Mouse (Mus musculus) urinary bladder, postnatal 25 days (tissue): Measurements from ENCODE around the gene Gatb.
A peak's percentile ranks its signal among the peaks of the same experiment; 100 is the strongest.
"Not testable (repeated sequence)": the region's sequence is repeated elsewhere in the genome, so short reads cannot be mapped to it uniquely, and the experiment has no call there.

Experiments
- DNase-seq: peaks from one replicate; pipeline ENCODE4 v3.0.0; 2022; ENCODE audit warnings: low spot score

Gatb gene

DNA sequence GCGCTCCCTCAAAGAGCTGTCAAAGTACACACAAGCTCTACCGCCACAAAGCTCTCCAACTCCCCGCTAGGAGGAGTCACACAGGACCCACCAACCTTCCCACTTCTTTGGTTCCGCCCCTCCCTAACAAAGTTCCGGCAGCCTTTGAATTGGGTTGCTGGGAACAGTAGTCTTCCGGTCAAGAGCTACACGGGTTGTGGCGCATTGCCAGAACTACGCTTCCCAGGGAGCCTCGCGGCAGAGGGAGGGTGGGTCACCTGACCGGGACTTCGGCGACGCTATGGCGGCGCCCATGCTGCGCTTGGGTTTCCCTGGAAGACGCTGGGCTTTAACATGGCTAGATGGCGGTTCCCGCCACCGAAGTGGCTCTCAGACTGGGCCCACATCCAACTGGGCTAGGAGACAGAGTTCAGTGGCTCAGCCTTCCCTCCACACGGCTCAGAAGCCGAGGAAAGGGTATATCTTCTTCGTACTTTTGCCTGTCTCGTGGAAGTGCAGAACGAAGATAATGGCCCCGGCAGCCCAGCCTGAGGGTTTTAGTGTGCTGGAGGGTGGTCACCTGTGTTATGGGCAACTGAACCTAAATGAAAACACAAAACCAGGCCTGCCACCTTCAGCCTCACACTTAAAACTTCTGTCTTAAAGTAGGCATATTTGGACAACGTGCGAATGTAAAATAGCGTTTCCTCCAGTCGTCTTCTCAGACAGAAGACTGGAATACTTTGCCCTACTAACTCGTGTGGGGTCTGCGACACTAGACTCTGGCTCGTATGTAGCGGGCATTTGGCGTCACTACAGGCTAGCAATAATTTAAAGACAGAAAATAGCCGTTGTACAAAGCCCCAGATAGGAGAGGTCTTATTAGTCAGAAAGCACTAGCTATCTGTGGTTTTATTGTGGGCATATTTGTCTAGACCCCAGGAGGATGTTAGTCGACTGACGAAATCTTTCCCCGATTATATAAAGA, at the start of gene Gatb:
Gene Gatb, plus strand, starts transcription at position 256 of the 967 bp plus-strand sequence.
- DNase-seq: peak; percentile 98

DNA sequence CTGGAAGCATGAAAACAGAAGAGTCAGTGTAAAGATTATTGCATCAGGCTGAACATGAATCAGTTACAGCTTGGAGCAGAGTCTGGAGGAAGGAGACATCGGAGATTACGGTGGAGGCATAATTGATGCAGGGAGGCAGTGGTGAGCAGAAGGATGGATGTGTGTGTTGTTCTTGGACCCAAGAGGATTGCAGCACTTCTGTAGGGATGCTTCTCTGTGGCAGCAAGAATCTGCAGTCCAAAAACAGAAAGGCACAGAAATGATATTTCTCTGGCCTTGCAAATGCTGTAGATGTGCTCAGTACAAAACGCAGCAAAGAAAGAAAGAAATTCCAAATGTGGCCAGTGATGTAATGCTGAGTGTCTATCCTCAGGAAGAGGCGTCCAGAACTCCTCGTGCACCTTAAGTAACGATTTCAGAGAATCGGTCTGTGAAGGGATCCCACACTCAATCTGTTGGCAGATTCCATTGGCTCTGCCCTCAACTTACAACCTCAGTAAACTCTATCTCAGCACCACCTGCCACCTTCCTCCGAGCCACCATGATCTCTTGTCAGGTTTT, 43.2 kb upstream of the Gatb start:
- DNase-seq: no peak

DNA sequence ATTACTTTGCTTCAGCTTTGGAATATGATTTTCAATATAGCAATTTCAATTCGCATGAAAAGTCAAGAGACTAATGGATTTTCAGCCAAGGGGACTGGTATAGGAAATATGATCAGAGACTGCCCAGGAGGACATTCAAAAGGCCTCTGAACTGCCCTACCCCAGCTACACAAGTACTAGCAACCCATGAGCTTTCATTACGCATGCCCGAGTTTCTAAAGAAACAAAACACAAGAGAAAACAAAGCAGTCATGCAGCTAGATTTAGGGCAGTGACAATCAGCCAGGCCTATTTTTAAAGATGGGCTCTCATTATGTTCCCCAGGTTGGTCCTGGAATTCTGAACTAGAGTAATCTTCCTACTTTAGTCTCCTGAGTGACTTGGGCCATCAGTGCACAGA, 41.5 kb upstream of the Gatb start:
- DNase-seq: no peak

DNA sequence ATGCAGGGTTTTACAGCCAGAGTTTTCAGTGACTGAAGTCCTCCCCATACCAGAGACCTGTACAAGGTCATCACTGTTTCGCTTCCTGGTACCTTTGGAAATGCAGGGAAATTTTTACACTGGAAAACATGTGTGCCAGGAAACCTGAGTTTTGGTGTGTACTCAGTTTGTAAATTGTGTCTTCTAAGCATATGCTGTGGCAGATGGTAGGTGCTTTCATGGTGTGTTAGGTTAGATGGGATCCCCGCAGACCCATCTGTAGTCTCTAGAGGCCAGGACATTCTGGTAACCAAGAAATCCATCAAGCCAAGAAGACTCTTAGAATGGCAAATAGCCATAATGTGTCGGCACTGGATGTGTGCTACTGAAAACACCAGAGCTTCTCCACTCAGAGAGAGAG, 38.9 kb upstream of the Gatb start:
- no peak for DNase-seq

DNA sequence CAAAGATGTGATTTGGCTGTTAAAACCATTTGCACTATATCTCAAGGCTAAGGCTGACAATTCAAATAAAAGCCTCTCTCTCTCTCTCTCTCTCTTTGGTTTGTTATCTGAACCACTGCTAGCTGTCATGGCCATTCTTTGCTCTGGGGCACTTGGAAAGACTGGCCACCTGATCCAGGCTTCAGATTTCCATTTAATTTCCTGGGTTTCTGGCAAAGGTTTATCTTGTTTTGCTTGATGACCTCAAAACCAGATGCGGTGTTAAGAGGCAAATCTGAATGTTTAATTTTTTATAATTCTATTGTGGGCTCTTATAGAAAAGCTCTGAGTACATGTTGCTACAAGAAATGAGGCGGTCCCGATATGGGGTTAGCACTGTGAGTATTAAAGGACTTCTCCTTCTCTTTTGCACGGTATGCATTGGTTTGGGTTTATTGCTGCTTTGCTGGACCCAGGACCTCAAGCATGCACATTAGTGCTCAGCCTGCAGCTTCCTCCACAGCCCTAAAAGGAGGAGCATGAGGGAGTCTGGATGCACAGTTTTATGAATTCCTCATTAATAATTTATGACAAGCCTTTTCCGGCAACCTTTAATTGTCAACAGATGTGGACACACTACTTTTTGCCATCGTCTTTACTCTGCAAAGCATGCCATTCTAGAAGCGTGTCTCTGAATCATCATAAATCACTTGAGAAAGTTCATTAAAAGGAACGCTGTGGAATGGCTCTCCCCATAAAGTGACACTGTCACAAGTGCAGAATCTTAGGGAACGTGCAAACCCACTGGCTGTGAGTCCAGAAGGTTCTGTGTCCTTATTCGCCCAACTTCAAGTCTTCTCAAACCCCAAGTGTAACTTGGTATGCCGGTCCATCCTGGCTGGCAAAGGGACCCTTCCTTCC, 38.0 kb upstream of the Gatb start:
- DNase-seq: no peak

DNA sequence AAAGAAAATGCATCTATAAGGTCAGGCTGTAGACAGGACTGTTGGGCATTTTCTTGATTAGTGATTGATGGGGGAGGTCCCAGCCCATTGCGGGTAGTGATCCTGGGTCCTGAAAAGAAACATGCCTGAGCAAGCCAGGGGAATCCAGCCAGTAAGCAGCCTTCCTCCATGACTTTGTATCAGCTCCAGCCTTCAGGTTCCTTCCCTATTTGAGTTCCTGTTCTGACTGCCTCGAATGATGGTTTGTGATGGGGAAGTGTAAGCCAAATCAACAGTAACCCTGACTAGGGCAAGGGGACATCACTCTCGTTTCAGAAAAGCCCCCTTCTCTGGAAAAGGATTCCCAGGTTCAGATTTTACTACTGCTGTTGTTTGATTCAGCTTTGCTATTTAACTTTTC, 31.2 kb upstream of the Gatb start:
- DNase-seq: no peak

DNA sequence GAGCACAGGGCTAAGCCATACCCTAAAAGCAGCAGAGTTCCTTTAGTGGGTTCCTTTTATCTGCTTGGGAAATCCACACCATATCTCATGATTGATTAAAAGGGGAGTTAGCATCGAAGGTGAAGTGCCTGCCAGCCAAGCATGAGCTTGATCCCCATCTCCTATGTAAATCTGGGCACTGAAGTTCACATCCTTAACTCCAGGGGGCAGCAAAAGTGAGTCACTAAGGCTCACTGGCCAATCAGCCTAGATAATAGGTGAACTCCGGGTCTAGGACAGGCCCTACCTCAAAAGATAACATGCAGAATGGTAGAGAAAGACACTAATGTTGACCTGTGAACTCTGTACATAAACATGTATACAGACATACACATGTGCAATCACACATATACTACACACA, 30.3 kb upstream of the Gatb start:
- no peak for DNase-seq

DNA sequence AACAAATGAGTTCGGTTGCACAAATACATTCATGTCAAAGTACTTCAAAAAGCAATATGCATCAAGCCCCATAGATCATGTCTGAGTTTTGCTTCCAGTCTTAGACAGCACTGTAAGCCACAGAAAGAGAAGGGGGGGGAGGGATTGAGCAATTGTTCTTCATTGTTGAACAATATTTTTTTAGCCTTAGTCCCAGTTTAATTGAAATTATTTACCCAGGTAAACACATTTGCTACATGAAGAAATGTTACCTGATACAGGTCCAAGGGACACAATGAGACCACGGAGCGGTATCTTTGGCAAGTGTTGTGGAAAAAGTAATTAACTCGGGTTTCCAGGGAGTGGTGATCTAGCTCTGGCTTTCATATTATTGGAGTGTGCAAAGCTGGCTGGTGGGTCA, 23.6 kb upstream of the Gatb start:
- DNase-seq: no peak

DNA sequence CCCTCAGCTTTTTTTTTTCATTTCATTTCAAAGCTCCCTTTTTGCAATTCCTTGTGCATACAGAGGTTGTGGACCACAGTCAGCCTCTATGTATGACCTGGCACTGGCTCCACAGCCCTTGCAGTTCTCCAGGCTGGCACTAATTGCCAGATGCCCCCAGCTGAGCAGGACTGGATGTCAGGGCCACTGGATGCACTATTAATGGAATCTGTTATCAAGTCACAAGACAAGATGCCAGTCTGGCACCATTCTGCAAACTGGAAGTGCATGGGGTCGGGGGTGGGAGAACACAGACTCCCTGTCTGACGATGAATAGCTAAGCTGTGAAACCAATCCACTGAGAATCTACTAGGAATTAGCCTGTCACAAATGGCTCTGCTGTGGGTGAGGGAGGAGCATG, 22.6 kb upstream of the Gatb start:
- no peak for DNase-seq

DNA sequence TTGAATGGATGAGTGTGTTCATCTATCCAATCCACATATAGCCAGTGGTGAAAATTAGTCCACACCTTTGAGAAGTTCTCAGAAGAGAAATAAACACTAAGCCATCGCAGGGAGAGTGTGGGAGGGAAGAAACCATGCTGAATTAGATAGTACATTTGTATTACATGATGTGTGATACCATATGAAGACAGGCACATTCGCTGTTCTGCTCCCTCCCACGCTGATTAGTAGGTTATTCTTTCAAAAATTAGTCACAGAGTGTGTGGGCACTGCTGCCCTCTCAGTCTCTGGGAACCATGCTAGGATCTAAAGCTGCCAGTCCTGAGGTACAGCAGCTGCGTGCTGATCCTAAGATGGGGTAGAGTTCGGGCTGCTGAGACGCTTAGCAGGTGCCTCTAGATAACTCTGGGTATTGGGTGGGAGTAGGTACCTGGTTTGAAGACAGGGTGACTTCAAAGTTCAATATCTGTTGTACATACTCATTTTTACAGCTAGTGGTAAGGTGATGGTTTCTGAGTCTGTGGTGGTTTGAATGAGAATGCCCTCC, 20.1 kb upstream of the Gatb start:
- no peak for DNase-seq

DNA sequence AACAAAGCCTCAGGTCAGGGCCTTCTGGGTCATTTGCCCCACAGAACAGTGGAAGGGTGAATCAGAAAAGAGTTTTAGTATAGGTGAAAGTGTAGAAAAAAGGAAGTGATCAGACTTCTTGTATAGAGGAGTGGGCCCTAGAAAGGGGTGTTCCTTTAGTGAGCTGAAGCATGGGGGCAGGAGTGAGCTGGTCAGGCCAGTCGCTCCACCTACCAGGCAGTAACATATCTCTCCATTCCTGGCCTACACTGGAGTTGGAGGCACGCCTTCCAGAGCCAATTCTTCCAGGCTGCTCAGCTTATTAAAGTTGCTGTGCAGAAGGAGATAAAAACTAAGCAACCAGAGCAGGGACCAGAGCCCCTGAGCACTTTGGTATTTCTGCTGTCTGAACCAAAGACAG, 9.3 kb upstream of the Gatb start:
- no peak for DNase-seq

DNA sequence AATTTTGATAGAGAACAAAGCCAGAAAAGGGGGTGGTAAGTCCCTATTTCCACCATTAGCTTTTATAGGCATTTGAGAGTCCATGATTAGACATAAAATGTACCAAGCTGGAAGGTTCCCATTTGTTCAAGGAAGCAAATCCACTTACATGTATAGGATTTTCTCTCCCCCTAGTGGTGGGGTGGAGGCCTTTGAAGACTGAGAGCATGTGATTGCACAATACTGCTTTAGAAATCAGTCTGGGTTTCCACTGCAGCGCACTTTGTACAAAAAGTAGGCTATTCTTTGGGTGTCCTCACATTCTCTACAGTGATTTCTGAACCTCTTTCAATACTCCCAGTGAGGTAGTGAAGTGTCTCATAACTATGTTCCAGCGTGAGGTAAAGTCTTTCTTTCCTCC, 2.6 kb upstream of the Gatb start:
- DNase-seq: peak; percentile 45

DNA sequence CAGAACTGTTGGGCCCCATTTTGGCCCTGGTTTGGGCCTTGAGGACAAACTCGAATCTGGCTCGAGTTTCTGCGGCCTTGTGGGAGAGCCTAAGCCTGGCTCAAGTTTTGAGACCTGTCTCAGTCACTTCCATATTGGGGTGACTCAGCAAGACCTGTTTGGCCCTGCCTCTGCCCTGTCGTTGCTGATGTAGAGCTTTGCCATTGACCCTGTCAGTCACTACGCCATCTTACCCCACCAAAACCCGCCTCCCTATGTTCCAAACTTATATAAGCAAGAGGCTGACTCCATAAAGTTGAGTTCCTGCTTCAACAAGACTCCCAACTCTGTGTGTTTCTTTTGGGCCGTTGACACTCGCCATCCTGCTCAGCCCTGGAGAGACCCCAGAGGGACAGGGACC, 1.4 kb upstream of the Gatb start:
- DNase-seq: not testable (repeated sequence)

DNA sequence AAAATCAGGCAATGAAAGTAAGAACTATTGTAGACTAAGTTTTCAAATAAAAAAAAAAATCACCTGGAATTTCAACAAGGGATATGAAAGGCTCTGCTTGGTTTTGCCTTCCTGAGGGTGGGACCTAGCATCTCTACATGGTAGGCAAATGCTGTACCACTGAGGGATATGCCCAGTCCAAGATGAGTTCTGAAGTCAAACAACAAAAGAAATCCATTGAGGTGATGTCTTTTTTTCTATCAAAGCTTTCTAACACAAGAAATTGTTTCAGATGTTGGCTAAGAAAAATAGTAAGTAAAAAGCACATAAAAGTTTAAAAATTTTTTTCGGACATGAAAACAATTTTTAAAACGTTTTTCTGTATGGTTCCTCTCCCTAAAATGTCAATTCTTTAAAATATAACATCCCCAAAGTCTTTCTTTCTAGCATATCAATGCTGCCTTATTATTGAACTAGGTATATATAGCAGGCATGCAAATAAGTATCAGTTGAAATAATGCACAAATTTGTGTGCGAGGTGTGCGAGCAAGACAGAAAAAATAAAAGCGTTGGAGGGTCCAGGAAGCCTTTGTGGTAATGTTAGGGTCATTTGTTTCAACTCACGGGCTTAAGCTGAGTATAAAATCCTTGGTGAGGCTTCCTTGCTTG, 579 bp upstream of the Gatb start:
- DNase-seq: no peak

DNA sequence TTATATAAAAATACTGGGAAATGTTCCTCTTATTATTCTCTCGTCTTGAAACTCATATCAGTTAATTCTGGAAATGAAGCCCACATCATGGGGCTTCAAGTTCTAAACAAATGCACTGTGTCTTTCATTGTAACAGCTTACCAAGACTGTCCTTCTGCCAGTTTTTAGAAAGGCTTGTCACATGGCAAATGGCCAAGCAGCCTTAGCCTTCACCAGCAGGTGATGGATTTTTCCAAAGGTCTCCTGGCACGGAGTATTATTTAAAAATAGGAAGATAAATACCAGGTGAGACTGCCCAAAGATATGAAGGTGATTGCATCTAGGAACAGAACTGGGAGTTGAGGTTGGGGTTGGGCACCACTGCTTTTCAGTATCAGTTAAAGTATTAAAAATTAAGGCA, 8.8 kb downstream of the Gatb start:
- no peak for DNase-seq

DNA sequence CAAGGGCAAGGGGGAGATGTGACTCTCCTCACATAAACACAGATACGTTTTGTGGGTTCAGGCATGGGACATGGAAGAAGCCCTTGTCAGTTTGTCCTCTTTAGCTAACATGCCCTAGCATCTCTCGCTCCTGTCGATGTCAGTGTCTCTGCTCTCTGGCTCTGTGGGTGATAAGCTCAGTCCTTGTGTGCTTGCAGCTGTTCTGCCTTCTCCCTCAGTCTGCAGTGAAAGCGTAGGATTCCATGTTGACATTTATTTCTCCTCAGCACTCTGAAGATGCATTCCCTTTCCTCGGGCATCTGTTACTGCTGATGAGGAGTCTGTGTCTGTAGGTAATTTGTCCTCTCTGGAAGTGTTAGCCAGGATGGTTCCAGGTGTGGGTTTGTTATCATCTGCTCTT, 9.3 kb downstream of the Gatb start:
- no peak for DNase-seq

DNA sequence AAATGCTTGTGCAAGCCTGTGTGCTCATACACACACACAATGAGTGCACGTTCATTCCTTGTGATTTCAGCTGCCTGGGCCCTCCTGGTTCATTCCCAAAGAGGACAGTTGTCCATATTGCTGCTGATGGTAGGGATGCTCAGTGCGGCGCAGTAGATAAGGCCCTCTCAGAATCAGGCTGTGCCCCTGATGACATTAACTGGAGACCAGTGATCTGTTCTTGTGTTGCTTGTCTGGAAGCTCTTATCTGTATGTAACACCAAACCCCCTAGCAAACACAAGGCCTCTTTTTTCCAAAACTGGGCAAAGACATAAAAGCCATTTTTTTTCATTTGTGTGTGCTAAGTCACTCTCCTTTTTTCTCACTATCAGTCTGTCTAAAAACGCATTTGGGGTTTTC, 11.0 kb downstream of the Gatb start:
- no peak for DNase-seq

DNA sequence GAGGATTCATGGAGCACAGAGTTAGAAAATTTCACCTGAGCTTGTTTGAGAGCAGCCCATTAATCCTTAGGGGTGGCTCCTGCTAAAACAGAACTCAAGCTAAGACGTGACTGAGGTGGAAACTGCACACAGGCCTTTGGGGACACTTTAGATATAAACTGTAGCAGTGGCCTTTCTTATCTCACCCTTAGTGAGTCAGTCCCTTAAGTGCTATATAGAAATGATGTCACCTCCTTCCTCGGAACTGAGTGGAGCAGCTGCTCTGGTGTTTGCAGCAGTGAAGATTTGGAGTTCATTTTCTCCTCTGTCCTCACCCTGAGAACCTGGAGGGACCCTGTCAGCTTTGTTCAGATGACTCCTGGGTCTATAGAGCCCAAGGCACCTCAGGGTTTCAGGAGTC, 14.8 kb downstream of the Gatb start:
- no peak for DNase-seq

DNA sequence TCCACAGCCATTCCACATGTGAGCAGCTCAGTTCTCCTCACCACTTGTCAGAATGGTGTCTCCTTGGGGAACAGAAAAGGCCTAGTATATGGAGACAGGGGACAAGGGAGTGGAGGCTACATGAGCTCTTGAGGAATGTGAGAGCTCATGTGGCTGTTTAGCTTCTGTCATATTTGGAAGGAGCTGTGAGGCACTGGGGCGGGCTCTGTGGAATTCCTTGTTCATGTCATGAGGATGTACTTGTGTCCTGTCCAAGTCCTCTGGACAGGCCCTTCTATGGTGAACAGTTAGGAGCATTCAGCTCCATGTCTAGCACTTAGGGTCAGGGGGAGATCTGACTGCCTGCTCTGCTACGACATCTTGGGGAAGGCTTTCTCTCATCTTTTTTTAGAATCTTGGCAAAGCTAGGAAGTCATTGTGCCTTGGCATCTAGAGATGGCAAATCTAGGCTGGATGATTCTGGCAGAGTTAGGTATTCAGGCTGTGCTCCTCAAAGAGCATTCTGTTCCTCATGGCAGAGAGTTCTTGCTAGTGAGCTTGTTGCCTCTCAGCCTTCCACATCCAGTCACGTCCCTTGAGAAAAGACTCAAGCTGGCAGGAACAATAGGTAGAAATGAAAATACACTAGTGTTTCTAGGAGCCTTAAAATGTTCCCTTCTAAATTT, 16.3 kb downstream of the Gatb start:
- no peak for DNase-seq

DNA sequence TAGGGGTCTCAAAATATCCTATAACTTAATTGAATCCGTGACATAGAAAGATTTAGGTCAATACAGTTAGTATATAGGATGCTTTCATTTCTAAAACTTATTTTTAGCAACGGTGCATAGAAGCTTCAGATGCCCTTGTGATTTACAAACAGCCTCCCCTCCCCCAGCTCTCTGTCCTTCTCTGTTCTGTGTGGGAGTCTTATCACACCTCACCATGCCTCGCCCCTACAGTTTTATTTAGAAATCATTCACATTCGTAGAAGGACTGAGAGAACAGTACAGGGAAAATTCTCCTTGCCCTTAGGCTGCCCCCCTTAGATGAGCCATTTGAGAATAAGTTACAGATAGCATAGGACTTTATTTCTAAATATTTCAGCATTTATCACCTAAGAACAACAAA, 18.1 kb downstream of the Gatb start:
- DNase-seq: no peak

DNA sequence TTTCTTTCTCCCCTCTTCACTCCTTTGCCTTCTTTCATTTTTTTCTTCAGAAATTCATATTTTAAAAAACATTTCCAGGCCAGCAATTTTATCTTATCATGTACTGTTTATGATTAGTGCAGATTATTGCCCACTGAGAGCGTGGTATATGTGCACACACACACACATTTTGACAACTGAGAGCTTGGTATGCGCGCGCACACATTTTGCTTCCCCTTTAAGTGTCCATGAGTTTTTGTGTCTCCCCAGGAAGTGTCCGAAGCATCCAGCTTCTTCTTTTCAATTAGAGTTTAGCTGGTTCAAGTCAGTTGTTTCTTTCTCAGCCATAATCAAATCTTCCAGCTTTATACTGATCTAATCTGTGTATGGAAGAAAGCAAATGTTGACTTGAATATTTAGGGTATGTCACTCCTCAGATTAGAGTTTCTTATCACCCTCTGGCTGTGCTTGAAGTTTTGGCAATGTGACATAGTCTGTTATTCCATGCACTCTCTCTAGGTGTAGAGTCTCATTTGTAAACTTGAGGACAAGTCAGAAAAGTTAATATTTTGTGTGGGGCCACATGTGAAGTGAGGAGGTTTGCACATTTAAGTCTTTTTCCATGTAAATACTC, 18.8 kb downstream of the Gatb start:
- DNase-seq: no peak
